Mouse (Mus musculus) WW6 (cell line): ENCODE data around the gene Qars.
A peak's percentile ranks its signal among the peaks of the same experiment; 100 is the strongest.

Source experiments
- DNase-seq: peaks from one replicate; pipeline ENCODE4 v3.0.0-alpha.2; 2013; ENCODE audit warnings: low read depth, low spot score

The Qars gene

DNA sequence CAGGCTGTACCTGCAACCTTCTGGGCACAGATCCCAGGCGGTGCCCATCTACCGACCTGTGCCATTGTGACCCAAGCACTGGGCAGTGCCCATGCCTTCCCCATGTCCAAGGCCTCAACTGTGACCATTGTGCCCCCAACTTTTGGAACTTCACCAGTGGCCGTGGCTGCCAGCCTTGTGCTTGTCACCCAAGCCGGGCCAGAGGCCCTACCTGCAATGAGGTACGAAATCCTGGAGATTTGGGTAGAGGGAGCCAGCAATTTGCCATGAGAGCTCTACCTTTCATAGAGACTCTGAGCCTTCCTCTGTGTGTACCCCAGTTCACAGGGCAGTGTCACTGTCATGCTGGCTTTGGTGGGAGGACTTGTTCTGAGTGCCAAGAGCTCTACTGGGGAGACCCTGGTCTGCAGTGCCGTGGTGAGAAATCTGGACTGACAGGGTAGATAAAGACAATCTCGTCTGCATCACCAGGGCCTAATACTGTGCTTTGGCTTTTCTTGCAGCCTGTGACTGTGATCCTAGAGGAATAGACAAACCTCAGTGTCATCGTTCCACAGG lies 20.5 kb upstream of the Qars start:
- no peak for DNase-seq

DNA sequence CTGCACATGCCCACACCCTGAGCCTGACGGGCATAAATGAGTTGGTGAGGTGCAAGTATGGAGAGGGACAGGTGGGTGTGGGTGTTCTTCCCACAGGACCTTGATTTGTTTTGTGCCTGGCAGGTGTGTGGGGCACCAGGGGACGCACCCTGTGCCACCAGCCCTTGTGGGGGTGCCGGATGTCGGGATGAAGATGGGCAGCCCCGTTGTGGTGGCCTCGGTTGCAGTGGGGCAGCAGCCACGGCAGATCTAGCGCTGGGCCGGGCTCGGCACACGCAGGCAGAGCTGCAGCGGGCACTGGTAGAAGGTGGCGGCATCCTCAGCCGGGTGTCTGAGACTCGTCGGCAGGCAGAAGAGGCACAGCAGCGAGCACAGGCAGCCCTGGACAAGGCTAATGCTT lies 19.1 kb upstream of the Qars start:
- no peak for DNase-seq

DNA sequence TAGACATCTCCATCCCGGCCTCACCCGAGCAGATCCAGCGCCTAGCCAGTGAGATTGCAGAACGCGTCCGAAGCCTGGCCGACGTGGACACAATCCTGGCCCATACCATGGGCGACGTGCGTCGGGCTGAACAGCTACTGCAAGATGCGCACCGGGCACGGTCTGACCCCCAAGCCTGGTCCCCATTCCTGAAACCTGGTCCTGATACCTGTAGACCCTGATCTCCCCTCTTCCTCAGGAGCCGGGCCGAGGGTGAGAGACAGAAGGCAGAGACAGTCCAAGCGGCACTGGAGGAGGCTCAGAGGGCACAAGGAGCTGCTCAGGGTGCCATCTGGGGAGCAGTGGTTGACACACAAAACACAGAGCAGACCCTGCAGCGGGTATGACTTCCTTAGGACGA lies 18.3 kb upstream of the Qars start:
- DNase-seq, result no peak

- no peak for DNase-seq
Observed at GRCm38 (mm10) chr9:108489702-108490558, 17.6 kb upstream of the Qars start.

GRCm38 (mm10) chr9:108490559-108491285 lies 16.8 kb upstream of the Qars start, which contains the start of gene Usp19:
Gene Usp19 (plus strand): TSS chr9:108490602.
- DNase-seq, result peak; percentile 84

DNA sequence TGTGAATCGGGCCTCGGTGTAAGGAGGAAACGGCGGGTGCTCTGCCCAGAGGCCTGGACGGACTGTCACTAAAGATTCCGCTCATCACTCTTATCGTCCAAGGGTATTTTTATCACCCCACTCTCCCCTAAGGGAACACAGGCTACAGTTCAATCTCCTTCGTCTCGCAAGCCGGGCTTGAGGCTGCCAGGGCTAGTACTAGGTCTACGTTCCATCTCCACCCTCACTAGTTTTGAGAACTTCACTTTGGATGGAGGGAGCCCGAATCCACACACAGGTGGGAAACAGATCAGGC lies 16.3 kb upstream of the Qars start:
- DNase-seq, result no peak

- no peak for DNase-seq
Observed at GRCm38 (mm10) chr9:108492043-108492750, 15.3 kb upstream of the Qars start.

- no peak for DNase-seq
Observed at GRCm38 (mm10) chr9:108493246-108493645, 14.3 kb upstream of the Qars start.

DNA sequence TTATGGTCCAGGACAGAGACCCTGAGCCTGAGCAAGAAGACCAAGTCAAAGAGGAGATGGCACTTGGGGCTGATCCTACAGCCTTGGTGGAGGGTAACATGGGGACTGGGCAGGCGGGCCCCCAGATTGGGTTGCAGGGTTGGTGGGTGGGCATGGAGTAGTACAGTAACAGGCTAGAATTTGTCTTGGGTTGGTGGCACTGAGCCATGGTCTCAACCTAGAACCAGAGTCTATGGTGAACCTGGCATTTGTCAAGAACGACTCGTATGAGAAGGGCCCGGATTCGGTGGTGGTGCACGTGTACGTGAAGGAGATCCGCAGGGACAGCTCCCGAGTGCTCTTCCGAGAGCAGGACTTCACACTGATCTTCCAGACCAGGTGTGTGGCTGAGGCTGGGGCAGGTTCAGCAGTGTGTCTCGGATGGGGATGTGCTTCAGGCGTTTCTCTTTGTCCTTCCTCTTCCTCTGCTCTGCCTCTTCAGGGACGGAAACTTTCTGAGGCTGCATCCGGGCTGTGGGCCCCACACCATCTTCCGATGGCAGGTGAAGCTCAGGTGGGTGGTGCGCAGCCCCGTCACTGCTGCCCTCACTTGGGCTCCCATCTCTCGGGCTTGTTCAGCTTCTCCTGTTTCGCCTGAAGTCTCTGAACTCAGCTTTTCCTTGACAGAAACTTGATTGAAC lies 13.2 kb upstream of the Qars start:
- no peak for DNase-seq

DNA sequence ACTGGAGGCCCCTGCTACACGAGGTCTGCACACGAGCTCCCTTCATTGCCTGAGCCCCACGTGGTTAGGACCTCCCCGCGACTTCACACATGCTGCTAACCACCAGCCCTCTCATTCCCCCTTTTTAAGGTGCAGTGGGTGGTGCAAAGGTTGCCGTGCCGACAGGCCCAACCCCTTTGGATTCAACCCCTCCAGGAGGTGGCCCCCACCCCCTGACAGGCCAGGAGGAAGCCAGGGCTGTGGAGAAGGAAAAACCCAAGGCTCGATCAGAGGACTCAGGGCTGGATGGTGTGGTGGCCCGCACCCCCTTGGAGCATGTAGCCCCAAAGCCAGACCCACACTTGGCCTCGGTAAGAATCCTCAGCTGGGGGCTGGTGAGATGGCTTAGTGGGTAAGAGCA lies 12.6 kb upstream of the Qars start:
- DNase-seq, result no peak

GRCm38 (mm10) chr9:108499231-108499630 lies 8.3 kb upstream of the Qars start:
- DNase-seq, result no peak

GRCm38 (mm10) chr9:108499943-108500342 lies 7.6 kb upstream of the Qars start:
- DNase-seq, result no peak

GRCm38 (mm10) chr9:108506901-108507300 lies 605 bp upstream of the Qars start:
- no peak for DNase-seq

- no peak for DNase-seq
Observed at GRCm38 (mm10) chr9:108508776-108509175, 1.3 kb downstream of the Qars start.

DNA sequence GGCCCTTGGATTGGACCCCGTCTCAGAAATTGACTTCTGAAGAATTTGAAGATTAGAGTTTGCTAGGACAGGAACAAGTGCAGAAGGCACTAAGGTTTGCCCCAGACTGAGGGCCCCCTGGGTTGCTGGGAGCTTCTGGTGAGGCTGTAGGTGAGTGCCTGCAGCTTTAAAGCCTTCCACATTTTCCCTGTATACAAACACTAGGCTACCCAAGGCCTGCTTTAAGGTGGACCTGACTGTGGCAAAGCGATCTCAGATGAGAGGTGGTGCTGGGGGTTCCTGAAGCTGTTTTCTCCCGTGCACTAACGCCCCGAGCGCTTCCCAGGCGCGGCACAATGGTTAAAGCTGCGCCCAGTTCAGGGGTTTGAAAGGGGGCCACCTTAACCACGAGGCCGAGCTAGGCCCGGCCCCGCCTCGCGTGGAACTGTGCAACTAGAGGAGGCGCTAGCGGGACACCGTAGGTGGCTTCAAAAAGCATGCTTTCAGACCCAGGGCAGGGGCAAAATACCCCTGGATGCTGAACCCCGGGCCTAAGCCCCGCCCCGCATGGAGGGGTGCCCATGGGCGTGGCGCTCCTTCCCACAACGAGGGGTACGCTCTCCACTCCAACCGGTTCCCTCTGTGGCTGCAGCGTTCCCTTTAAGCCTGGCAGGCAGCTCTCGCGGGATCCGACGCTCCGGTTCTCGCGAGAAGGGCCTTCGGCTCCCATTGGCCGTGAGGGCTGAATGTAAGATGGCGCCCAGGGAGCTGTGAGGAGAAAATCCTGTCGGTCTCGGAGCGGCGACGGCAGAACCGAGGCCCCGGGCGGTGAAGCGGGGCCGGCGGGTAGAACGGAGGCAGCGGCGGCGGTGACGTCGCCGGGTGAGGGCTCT lies 9.1 kb downstream of the Qars start, which contains the start of gene Qrich1:
TSS of gene Qrich1 (plus strand) at position 427 of the 872 bp plus-strand sequence.
- DNase-seq, result peak; percentile 92

DNA sequence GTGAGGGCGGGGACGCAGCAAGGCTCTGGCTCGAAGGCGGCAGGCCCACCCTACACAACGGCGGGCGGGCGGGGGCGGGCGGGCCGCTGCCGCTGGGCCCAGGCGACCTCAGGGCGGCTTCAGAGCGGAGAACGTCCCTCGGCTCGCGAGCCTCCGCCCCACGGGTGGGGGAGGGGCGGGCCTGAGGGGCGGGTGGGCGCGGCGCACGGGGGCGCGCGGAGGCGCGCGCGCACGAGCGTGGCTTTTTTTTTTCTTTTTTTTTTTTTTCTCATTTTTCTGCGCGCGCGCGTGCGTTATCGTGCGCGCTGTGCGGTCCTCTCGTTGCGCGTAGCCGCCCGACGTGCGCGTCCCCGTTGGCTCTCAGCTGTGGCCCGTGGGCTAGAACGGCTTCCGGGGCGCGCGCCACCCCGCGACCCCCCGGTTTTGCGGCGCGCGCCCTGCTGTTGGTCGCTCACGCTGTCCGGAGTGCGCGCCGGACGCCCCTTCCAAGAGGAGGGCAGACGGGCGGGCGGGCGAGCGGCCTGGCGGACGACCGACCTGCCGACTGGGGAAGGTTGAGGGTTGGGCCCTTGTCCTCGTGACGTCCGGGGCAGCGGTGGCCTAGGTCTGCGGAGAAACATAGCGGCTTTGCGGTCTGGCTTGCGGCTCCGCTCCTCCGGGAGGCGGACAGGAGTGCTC lies 9.9 kb downstream of the Qars start:
- peak; percentile 64 for DNase-seq

GRCm38 (mm10) chr9:108517931-108518332 lies 10.4 kb downstream of the Qars start:
- DNase-seq, result peak; percentile 34

DNA sequence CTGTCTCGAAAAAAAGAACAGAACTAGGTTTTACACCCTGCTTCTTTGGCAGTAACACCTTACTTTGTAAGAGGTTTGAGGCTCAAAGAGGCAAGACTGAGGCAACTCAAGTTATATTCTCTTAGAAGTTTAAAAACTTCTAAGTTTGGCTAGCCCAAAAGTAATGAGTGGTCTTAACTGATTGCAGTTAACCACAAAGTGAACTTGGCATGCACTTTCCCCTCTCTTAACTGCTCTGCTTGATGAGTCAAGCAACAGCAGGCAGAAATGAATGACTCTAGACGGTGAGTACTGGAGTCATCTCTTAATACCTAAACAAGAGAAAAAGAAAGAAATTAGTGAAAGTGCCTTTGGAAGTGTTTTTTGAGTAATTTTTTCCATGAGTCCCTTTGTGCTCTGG lies 14.1 kb downstream of the Qars start:
- DNase-seq, result no peak

- no peak for DNase-seq
Observed at GRCm38 (mm10) chr9:108523341-108523740, 15.8 kb downstream of the Qars start.

DNA sequence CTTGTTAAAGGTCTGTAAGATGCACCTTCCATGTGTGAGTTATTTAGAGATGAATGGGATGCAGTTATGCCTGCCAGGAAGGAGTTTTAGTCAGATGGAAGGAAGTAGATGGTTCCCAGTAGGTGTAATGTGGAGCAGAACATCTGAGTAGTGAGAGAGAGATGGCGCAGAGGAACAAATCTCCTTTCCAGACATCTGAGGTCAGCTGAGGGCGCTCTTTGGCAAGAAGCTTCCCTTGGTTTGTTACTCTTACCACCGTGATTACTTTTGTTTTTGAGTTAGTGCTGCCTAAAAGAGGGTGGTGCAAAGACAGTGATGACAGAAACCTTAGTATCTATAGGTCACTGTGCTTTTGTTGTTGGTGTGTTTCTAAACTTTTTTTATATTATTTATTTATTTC lies 17.9 kb downstream of the Qars start:
- no peak for DNase-seq
